Mouse (Mus musculus) kidney, postnatal 4 days (tissue): ENCODE data around the gene Pbp2.

ENCODE experiments used
- DNase-seq, 2 experiments: peaks; one replicate each; pipeline ENCODE4 v3.0.0; 2021; ENCODE audit warnings: mixed read lengths in 2 of 2

The Pbp2 gene

GRCm38 (mm10) chr6:135299024-135299550, 11.1 kb downstream of the Pbp2 start:
- no peak for DNase-seq

GRCm38 (mm10) chr6:135297570-135297969, 12.6 kb downstream of the Pbp2 start:
- DNase-seq = no peak

- DNase-seq = peak; percentile 26 to 50
Measured at GRCm38 (mm10) chr6:135296267-135296666, 13.9 kb downstream of the Pbp2 start.

GRCm38 (mm10) chr6:135295082-135295861, 14.9 kb downstream of the Pbp2 start:
- DNase-seq = no peak

- DNase-seq = no peak
Measured at GRCm38 (mm10) chr6:135294150-135294549, 16.1 kb downstream of the Pbp2 start.

GRCm38 (mm10) chr6:135292391-135292790, 17.8 kb downstream of the Pbp2 start:
- no peak for DNase-seq

GRCm38 (mm10) chr6:135279856-135280255, 30.3 kb downstream of the Pbp2 start:
- peak in 1 of 2 experiments; percentile 33 for DNase-seq

GRCm38 (mm10) chr6:135279286-135279685, 30.9 kb downstream of the Pbp2 start:
- DNase-seq = no peak

GRCm38 (mm10) chr6:135278302-135278701, 31.9 kb downstream of the Pbp2 start:
- no peak for DNase-seq

- DNase-seq = no peak
Measured at GRCm38 (mm10) chr6:135276474-135277295, 33.5 kb downstream of the Pbp2 start.

- no peak for DNase-seq
Measured at GRCm38 (mm10) chr6:135275231-135275630, 35.0 kb downstream of the Pbp2 start.

- no peak for DNase-seq
Measured at GRCm38 (mm10) chr6:135273066-135273465, 37.1 kb downstream of the Pbp2 start.

- DNase-seq = no peak
Measured at GRCm38 (mm10) chr6:135271761-135272160, 38.4 kb downstream of the Pbp2 start.

GRCm38 (mm10) chr6:135269626-135270025, 40.6 kb downstream of the Pbp2 start:
- no peak for DNase-seq

GRCm38 (mm10) chr6:135268392-135268791, 41.8 kb downstream of the Pbp2 start:
- DNase-seq = no peak

- DNase-seq = no peak
Measured at GRCm38 (mm10) chr6:135267221-135267620, 43.0 kb downstream of the Pbp2 start.

- DNase-seq = no peak
Measured at GRCm38 (mm10) chr6:135266056-135266455, 44.1 kb downstream of the Pbp2 start.

- no peak for DNase-seq
Measured at GRCm38 (mm10) chr6:135264136-135264535, 46.1 kb downstream of the Pbp2 start.

GRCm38 (mm10) chr6:135262565-135262964, 47.6 kb downstream of the Pbp2 start:
- DNase-seq = no peak

GRCm38 (mm10) chr6:135261124-135261523, 49.1 kb downstream of the Pbp2 start:
- no peak for DNase-seq

- DNase-seq = no peak
Measured at GRCm38 (mm10) chr6:135260435-135260834, 49.8 kb downstream of the Pbp2 start.
